Mouse (Mus musculus) layer of hippocampus, adult 2 months (tissue): ENCODE data around the gene Ssr4. TPM values are rescaled to one million over a fixed set of nuclear protein-coding genes. Genes with fewer than 3 reads are reported as not detected.
"Not testable (repeated sequence)": the region's sequence is repeated elsewhere in the genome, so short reads cannot be mapped to it uniquely, and the experiment has no call there.

ENCODE experiments used
- DNase-seq, 2 experiments: peaks; one replicate each; pipeline ENCODE4 v3.0.0; 2022; ENCODE audit warnings: low spot score in 2 of 2
- H3K27ac ChIP-seq: fragments of 200-600 bp; 2 replicates; pipeline ENCODE4 v1.8.1; 2022
- H3K4me3 ChIP-seq: fragments of 200-600 bp; 2 replicates; pipeline ENCODE4 v1.8.1; 2022; ENCODE audit warnings: mild to moderate bottlenecking
- CTCF ChIP-seq: fragments of 200-600 bp; conservative IDR thresholded peaks from 2 replicates; pipeline ENCODE4 v1.8.1; 2022; ENCODE audit warnings: antibody characterized with exemption, mild to moderate bottlenecking, moderate library complexity
- long read RNA-seq, 2 experiments: library from polyadenylated mRNA; stranded (forward); transcript quantifications; one replicate each; pipeline ENCODE4 v2.0.0; 2021; ENCODE audit warnings: borderline mapping rate in 2 of 2
- total RNA-seq, 2 experiments: library from RNA; stranded (reverse); gene quantifications; 2 replicates each; pipeline ENCODE4 v1.2.3; 2021

The Ssr4 gene
- total RNA-seq = 10 to 100 TPM; 89.1 to 94.1 TPM
- long read RNA-seq, experiment 1, transcript Ssr4-201 (6 exons, 765 nt) = minor isoform, 9 of 47 reads
- long read RNA-seq, experiment 1, transcript Ssr4-208 (6 exons, 800 nt) = major isoform, 23 of 47 reads
- long read RNA-seq, experiment 1, partial matches to known transcripts = 7 of 47 reads
- long read RNA-seq, experiment 1, other reads (novel, unspliced or antisense) = 7 of 47 reads
- long read RNA-seq, experiment 2, transcript Ssr4-208 (6 exons, 800 nt) = major isoform, 19 of 49 reads
- long read RNA-seq, experiment 2, transcript Ssr4-201 (6 exons, 765 nt) = minor isoform, 8 of 49 reads
- long read RNA-seq, experiment 2, partial matches to known transcripts = 10 of 49 reads
- long read RNA-seq, experiment 2, other reads (novel, unspliced or antisense) = 9 of 49 reads

GRCm38 (mm10) chrX:73786364-73787224 lies at the start of gene Ssr4, which contains the start of gene Idh3g:
Ssr4 (plus strand) TSS chrX:73787028.
Idh3g (minus strand) TSS chrX:73786897.
- Histone ChIP-seq H3K27ac (peak within 1 kb of the TSS; percentile 95), H3K4me3 (peak within 1 kb of the TSS; percentile 70)
- DNase-seq = peak; percentile 90 to 95
- TF ChIP-seq CTCF = peak; percentile 72

- Histone ChIP-seq H3K27ac (no peak overlapping the region), H3K4me3 (no peak overlapping the region)
- DNase-seq = no peak
- peak; percentile 59 for TF ChIP-seq CTCF
Measured at GRCm38 (mm10) chrX:73738155-73738554, 48.7 kb upstream of the Ssr4 start.

- Histone ChIP-seq H3K4me3 (no peak overlapping the region), H3K27ac (no peak overlapping the region)
- no peak for TF ChIP-seq CTCF
- no peak for DNase-seq
Measured at GRCm38 (mm10) chrX:73739151-73739550, 47.7 kb upstream of the Ssr4 start.

GRCm38 (mm10) chrX:73739841-73740240 lies 47.0 kb upstream of the Ssr4 start:
- not testable (repeated sequence) for H3K4me3 ChIP-seq, DNase-seq, H3K27ac ChIP-seq

- H3K4me3 ChIP-seq = no peak overlapping the region
- no peak for DNase-seq
- no peak for TF ChIP-seq CTCF
- H3K27ac ChIP-seq = no peak overlapping the region
Measured at GRCm38 (mm10) chrX:73744774-73745481, 41.9 kb upstream of the Ssr4 start.

GRCm38 (mm10) chrX:73748977-73749376 lies 37.9 kb upstream of the Ssr4 start:
- TF ChIP-seq CTCF = no peak
- Histone ChIP-seq H3K27ac (no peak overlapping the region), H3K4me3 (no peak overlapping the region)
- no peak for DNase-seq

- no peak for TF ChIP-seq CTCF
- H3K4me3 ChIP-seq = peak within 1 kb of the TSS; percentile 22
- peak in 1 of 2 experiments; percentile 48 for DNase-seq
- peak within 1 kb of the TSS; percentile 62 for H3K27ac ChIP-seq
Measured at GRCm38 (mm10) chrX:73756334-73757140, 30.3 kb upstream of the Ssr4 start, which contains the start of gene Plxnb3. Plxnb3 (plus strand) TSS chrX:73757090.

- peak in 1 of 2 experiments; percentile 9 for DNase-seq
- Histone ChIP-seq H3K4me3 (no peak overlapping the region), H3K27ac (peak overlapping the region; percentile 58; the same call in 1 of the 2 replicates)
- TF ChIP-seq CTCF = no peak
Measured at GRCm38 (mm10) chrX:73758611-73759290, 28.1 kb upstream of the Ssr4 start.

GRCm38 (mm10) chrX:73765311-73765710 lies 21.5 kb upstream of the Ssr4 start:
- DNase-seq = no peak
- no peak for TF ChIP-seq CTCF
- no peak overlapping the region for H3K4me3 ChIP-seq
- no peak overlapping the region for H3K27ac ChIP-seq

- H3K4me3 ChIP-seq = no peak overlapping the region
- peak; percentile 73 for TF ChIP-seq CTCF
- DNase-seq = no peak
- no peak overlapping the region for H3K27ac ChIP-seq
Measured at GRCm38 (mm10) chrX:73767267-73767666, 19.6 kb upstream of the Ssr4 start.

GRCm38 (mm10) chrX:73774168-73774760 lies 12.6 kb upstream of the Ssr4 start, which contains the start of gene Srpk3:
Srpk3 (plus strand) TSS chrX:73774405.
- Histone ChIP-seq H3K27ac (peak within 1 kb of the TSS; percentile 48; the same call in 1 of the 2 replicates), H3K4me3 (no peak within 1 kb of the TSS)
- DNase-seq = no peak
- no peak for TF ChIP-seq CTCF
